Mouse (Mus musculus): ENCODE data around the gene S100a2.
A peak's percentile ranks its signal among the peaks of the same experiment; 100 is the strongest.

S100a2 gene

GRCm38 (mm10) chr3:90589947-90590346 lies at the start of gene S100a2:
S100a2 (plus strand) TSS chr3:90590247.
- DNase-seq = no peak

GRCm38 (mm10) chr3:90540904-90541303 lies 49.1 kb upstream of the S100a2 start:
- no peak for DNase-seq

GRCm38 (mm10) chr3:90549676-90550420 lies 40.2 kb upstream of the S100a2 start:
- no peak for DNase-seq

DNA sequence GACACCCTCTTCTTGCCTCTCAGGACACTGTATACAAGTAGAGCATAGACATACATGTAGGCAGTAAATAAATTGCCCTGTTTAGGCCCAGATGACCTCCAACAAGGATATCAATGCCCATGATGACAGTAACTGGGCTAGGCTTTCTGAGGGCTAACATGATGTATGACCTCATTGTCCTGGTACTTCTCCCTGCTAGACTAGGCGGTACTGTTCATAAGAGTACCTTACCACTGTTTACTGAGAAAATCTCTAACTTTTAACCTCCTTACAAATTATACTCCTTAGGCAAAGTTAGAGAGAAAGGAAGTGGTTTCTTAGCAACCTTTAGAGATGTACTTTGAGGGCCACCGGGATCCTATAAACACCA lies 39.6 kb upstream of the S100a2 start:
- no peak for DNase-seq

- DNase-seq = no peak
These were observed 37.8 kb upstream of the S100a2 start for GRCm38 (mm10) chr3:90552231-90552630.

GRCm38 (mm10) chr3:90555954-90556353 lies 34.1 kb upstream of the S100a2 start:
- DNase-seq = no peak

GRCm38 (mm10) chr3:90560008-90560628 lies 29.9 kb upstream of the S100a2 start, which contains the start of gene S100a3:
S100a3 (plus strand) TSS chr3:90560578.
- no peak for DNase-seq

GRCm38 (mm10) chr3:90574691-90575090 lies 15.4 kb upstream of the S100a2 start:
- DNase-seq = no peak

GRCm38 (mm10) chr3:90575320-90575719 lies 14.7 kb upstream of the S100a2 start:
- no peak for DNase-seq

GRCm38 (mm10) chr3:90576351-90577001 lies 13.6 kb upstream of the S100a2 start:
- DNase-seq = no peak

DNA sequence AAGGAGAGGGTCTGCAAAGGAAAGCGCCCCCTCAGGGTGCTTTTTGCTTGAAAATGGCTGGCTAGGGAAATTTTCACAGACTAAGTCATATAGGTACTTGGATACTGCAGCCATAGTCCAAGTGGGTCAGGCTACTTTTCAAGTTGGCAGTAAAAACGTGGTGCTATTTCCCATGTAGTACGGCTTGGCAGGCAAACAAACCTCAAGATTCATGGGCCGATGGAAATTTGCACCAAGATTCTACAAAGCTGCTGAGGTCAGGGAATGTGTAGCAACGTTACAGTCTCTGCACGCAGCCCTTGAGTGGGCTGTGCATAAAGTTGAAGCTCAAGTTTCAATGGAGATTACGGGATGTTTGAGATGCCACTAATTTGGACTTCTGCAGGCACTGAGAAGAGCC lies 10.6 kb upstream of the S100a2 start:
- no peak for DNase-seq

GRCm38 (mm10) chr3:90581141-90581540 lies 8.9 kb upstream of the S100a2 start:
- DNase-seq = no peak

- DNase-seq = peak; percentile 30 to 42
These were observed 7.9 kb upstream of the S100a2 start for GRCm38 (mm10) chr3:90582156-90582555.

- DNase-seq = no peak
These were observed 7.5 kb upstream of the S100a2 start for GRCm38 (mm10) chr3:90582556-90582955.

DNA sequence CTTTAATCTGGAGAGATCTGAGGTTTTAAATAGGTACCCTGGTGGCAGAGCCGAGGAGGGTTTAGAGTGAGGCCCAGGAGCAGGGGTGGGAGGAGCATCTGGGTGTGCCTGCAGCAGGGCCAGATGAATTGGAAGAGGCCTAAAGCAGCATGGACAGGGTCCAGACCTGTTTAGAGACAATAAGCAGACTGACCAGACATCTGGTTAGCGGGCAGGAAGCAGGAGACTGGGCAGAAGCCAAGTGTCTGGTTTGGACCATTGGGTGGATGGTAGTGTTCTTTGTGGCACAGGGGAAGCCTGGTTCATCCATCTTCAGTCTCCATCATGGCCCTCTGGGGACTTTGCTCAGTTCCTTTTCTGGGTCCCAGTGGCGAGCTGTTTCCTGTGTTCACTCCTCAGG lies 6.2 kb upstream of the S100a2 start:
- DNase-seq = no peak

- DNase-seq = peak; percentile 79 to 81
These were observed 4.5 kb upstream of the S100a2 start for GRCm38 (mm10) chr3:90585595-90585994.

DNA sequence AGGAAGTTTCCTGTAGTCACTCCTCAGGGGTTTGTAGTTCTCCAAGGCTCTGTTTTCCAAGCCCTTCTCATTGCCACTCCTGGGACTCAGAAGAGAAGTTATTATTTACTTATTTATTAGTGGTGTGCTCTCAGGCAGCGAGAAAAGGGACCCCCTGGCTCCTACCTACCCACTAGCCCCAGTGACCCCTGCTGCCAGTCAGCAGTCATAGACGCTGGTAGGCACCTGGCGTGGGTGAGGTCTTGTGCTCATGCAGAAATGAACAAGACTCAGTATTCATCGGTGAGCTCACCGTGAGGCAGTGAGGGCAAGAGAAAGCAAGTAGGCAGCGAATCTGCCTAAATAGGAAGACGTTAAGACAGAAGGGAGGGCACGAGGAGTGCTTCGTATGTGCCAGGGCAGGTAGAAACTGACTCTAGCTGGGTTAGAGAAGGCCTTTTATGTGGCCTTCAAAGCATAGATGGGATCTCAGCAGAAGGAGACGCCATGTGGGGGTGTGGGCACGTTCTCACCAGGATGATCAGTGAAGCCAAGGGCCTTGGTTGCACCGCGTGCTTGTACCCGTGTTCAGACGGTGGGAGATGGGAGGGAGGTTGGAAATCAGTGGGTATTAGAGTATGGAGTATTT lies 3.9 kb upstream of the S100a2 start:
- DNase-seq = peak in 1 of 2 experiments; percentile 56

- DNase-seq = peak; percentile 91 to 95
These were observed 3.1 kb upstream of the S100a2 start for GRCm38 (mm10) chr3:90586906-90587305.

DNA sequence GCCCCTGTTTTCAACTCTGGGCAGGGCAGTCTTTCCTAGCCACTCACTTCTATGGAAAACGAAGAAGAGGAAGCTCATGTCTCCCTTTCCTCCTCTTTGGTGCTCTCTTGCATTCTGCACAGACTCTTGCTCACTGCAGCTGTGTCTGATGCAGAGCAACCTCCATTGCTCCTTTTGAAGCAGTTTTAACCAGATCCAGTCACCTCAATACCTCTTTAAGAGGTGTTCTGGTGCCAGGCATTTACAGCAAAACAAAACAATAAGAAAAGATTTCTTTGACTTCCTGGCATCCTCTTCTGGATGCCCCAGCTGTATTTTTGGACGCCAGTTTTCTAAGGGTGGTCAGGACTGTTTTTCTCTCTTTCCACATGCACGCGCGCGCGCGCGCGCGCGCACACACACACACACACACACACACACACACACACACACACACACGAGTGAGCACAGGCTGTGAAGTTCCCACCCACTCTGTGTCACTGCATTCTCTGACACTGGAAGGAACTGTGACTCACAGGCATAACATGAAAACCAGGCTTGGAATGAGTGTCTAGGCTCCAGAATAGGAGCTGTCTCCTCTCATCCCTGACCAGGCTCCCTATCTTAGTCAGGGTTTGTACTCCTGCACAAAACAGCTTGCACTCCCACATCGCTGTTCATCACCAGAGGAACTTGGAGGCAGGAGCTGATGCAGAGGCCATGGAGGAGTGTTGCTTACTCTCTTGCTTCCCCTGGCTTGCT lies 2.5 kb upstream of the S100a2 start:
- DNase-seq = peak; percentile 58 to 64

GRCm38 (mm10) chr3:90589390-90589789 lies 657 bp upstream of the S100a2 start:
- peak in 1 of 2 experiments; percentile 43 for DNase-seq

DNA sequence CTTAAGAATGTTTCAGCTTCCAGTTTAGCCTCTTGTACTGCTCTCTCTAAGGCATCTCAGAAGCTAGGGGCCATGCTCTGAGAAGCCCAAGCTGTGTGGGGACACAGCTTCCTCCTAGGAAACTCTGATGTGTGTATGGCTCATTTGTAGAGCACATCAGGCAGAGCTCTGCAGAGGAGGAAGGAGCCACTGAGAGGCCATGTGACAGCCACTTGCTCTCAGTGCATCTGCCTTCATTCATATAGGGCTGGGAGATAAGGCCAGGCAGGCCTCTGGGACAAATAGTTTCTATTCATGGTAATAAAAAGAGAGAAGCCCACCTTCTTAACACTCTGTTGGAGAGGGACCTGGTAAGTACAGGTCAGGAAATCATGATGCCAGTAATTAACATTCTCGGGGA lies 4.4 kb downstream of the S100a2 start:
- DNase-seq = no peak

- DNase-seq = no peak
These were observed 5.5 kb downstream of the S100a2 start for GRCm38 (mm10) chr3:90595556-90595955.

DNA sequence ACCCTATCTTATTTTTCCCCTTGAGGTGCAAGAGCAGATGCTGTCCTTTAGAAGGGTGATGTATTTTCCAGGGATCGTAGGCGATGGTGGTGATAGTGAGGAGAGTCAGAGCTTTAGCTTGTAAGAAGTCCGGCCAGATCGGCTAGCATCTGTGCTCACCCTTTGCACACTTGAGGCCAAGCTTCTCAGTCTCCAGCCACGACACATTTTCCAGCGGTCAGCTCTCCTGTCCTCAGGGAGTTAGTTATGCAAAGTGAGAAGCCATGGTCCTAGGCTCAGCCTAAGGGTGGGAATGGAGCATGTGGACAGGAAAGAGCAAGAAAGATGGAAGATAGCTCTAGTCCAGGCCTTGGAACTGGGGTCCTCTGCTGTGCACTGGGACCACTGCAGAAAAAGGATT lies 6.8 kb downstream of the S100a2 start:
- DNase-seq = no peak

All from B cell, adult 2 months (primary cell).